Mouse (Mus musculus) brain, embryonic 14.5 days (tissue): ENCODE data around the gene Gnaq.

Experiments
- CTCF ChIP-seq: fragments of 200-500 bp; IDR thresholded peaks from 2 replicates; pipeline ENCODE4 v1.5.1; 2012; ENCODE audit warnings: inconsistent platforms, mild to moderate bottlenecking, moderate library complexity, borderline replicate concordance; ENCODE audit not compliant: insufficient read depth, insufficient read length; ENCODE audit errors: extremely low read depth
- POLR2A ChIP-seq: fragments of 200-500 bp; IDR thresholded peaks from 2 replicates; pipeline ENCODE4 v1.6.1; 2012; ENCODE audit warnings: mild to moderate bottlenecking, inconsistent platforms, borderline replicate concordance; ENCODE audit not compliant: poor library complexity, insufficient read depth, insufficient read length, severe bottlenecking; ENCODE audit errors: extremely low read depth

DNA sequence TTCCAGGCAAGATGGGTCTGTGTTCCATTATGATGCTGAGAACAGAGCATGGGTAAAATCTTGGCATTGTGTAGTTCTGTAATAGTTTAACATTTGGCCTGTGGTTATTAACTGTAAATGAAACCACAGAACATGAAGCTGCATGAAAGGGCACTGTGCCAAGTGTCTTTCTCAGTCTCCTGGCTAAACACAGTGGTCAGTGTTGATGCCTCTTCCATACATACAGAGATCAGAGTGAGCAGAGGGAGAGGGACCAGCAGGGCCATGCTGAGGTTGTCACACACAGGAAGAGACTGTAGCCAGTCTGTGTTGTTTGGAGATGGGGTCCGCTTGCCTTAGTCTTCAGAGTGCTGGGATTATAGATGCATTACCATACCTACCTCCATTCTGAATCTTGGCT is 138.4 kb downstream of the Gnaq start:
- TF ChIP-seq CTCF, result no peak
- no peak for TF ChIP-seq POLR2A
